Mouse (Mus musculus): Measurements from ENCODE around the gene Kcns1.

DNA sequence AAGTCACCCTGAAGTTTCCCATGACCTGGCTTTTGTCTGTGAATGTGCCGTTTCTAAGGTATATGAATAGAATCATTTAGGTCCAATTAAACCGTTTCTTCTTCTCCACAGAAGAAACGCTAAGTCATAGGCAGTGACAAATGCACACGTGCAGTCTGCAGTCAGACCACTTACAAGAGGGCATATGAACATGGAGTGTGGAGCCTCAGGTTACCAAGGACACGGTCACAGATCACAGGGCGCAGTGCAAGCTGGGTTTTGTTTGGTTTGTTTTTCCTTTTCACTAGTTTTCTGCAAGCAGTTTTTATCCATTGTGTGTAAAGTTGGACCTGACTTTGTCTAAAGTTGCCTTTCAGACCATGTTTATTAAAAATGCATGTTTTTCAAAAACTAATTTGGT, 26.9 kb downstream of the Kcns1 start:
- no peak for TF ChIP-seq EP300 (IDR thresholded peaks at IDR 0.05; ENCODE audit: low read depth)
- no peak for TF ChIP-seq CTCF (IDR thresholded peaks at IDR 0.05; ENCODE audit: low read depth)

All from liver, postnatal 0 days (tissue).